Mouse (Mus musculus) midbrain, embryonic 11.5 days (tissue): ENCODE data around the gene H2-M9. TPM values are rescaled to one million over a fixed set of nuclear protein-coding genes. Genes with fewer than 3 reads are reported as not detected.

Experiments used
- ATAC-seq: fragments of 200-750 bp; cut with Nextera tagmentation; 2 replicates; pipeline ENCODE4 v1.8.0; 2017; ENCODE audit warnings: moderate TSS enrichment, moderate library complexity; ENCODE audit not compliant: low FRiP score
- DNase-seq: peaks from one replicate; pipeline ENCODE4 v3.0.0; 2015; ENCODE audit warnings: low spot score; ENCODE audit errors: missing footprints
- H3K27ac ChIP-seq: fragments of 300-500 bp; sonication (generic); 2 replicates; pipeline ENCODE4 v1.5.1; 2014; ENCODE audit warnings: low read depth, low read length
- H3K27me3 ChIP-seq: fragments of 300-500 bp; sonication (generic); 2 replicates; pipeline ENCODE4 v1.6.1; 2014; ENCODE audit warnings: mild to moderate bottlenecking, low read length, moderate library complexity, mixed read lengths; ENCODE audit not compliant: control insufficient read depth, insufficient read depth
- H3K36me3 ChIP-seq: fragments of 300-500 bp; sonication (generic); 2 replicates; pipeline ENCODE4 v1.6.1; 2014; ENCODE audit warnings: mild to moderate bottlenecking, low read length, moderate library complexity, mixed read lengths; ENCODE audit not compliant: control insufficient read depth, insufficient read depth
- H3K4me1 ChIP-seq: fragments of 300-500 bp; sonication (generic); 2 replicates; pipeline ENCODE4 v1.6.1; 2014; ENCODE audit warnings: low read length; ENCODE audit not compliant: control insufficient read depth, insufficient read depth
- H3K4me2 ChIP-seq: fragments of 300-500 bp; sonication (generic); 2 replicates; pipeline ENCODE4 v1.6.1; 2014; ENCODE audit warnings: mild to moderate bottlenecking, moderate library complexity
- H3K4me3 ChIP-seq: fragments of 300-500 bp; sonication (generic); 2 replicates; pipeline ENCODE4 v1.5.1; 2014; ENCODE audit warnings: low read depth, low read length
- H3K9ac ChIP-seq: fragments of 300-500 bp; sonication (generic); 2 replicates; pipeline ENCODE4 v1.6.1; 2014; ENCODE audit warnings: low read length
- H3K9me3 ChIP-seq: fragments of 300-500 bp; sonication (generic); 2 replicates; pipeline ENCODE4 v1.6.1; 2016; ENCODE audit warnings: low read length; ENCODE audit not compliant: control insufficient read depth
- WGBS: fragments of 180-500 bp; shearing (Covaris S2); extraction: QIAGEN DNeasy Blood & Tissue Kit; methylation state at CpG from one replicate; pipeline ENCODE4 v1.1.7; 2014; 5-methylcytosine and 5-hydroxymethylcytosine counted together
- polyA plus RNA-seq: library from polyadenylated mRNA; unstranded; fragments of >200 nt; fragmentation: Nextera tagmentation; extraction: Ambion mirVana; gene quantifications from 2 replicates; pipeline ENCODE4 v1.2.1, GENCODE M21; 2014

Gene H2-M9
- not detected in 2 replicates for polyA plus RNA-seq

- no peak within 1 kb of the TSS for H3K27ac ChIP-seq
- H3K9ac ChIP-seq, result no peak within 1 kb of the TSS
- H3K4me1 ChIP-seq, result no peaks in the 10 kb centered on the region
- no peaks in the 10 kb centered on the region for H3K27me3 ChIP-seq
- H3K4me3 ChIP-seq, result no peak within 1 kb of the TSS
- no peak within 1 kb of the TSS for H3K4me2 ChIP-seq
- no peaks in the 10 kb centered on the region for H3K36me3 ChIP-seq
- ATAC-seq (no peak), DNase-seq (no peak)
- 86% methylated on average over 3 of the region's 3 CpGs for WGBS
- H3K9me3 ChIP-seq, result no peaks in the 10 kb centered on the region
Measured at GRCm38 (mm10) chr17:36642566-36642965, at the start of gene H2-M9. Gene H2-M9 (minus strand): TSS chr17:36642666.

- WGBS, result 83% methylated on average over 3 of the region's 3 CpGs
- no peak for DNase-seq
- Histone ChIP-seq H3K9me3 (no peaks in the 10 kb centered on the region), H3K27ac (no peak within 1 kb of the TSS), H3K9ac (no peak within 1 kb of the TSS), H3K4me2 (no peak within 1 kb of the TSS), H3K4me3 (no peak within 1 kb of the TSS), H3K27me3 (no peaks in the 10 kb centered on the region), H3K36me3 (no peaks in the 10 kb centered on the region), H3K4me1 (no peaks in the 10 kb centered on the region)
- ATAC-seq, result no peak
Measured at GRCm38 (mm10) chr17:36672119-36672518, 29.7 kb upstream of the H2-M9 start, which contains the start of gene H2-M1. Gene H2-M1 (minus strand): TSS chr17:36672219.

Other genes starting within 250 kb of the H2-M9 start
- not detected in 2 replicates for gene H2-M10.4, start 180.3 kb downstream of the H2-M9 start, polyA plus RNA-seq
- not detected in 2 replicates for gene H2-M11, start 95.6 kb downstream of the H2-M9 start, polyA plus RNA-seq
- not detected in 2 replicates for gene H2-M1, start 29.6 kb upstream of the H2-M9 start, polyA plus RNA-seq
- not detected in 2 replicates for gene H2-M10.5, start 130.2 kb upstream of the H2-M9 start, polyA plus RNA-seq
- gene H2-M10.6, start 169.5 kb upstream of the H2-M9 start, polyA plus RNA-seq, result not detected in 2 replicates
- 32.4 and 35.0 TPM in 2 replicates for gene Trim26, start 194.5 kb upstream of the H2-M9 start, polyA plus RNA-seq
- gene Trim15, start 224.5 kb upstream of the H2-M9 start, polyA plus RNA-seq, result 0.48 and 0.51 TPM in 2 replicates
- gene Trim10, start 226.9 kb upstream of the H2-M9 start, polyA plus RNA-seq, result 7.7 and 8.1 TPM in 2 replicates
- gene Trim40, start 247.5 kb upstream of the H2-M9 start, polyA plus RNA-seq, result not detected in 2 replicates